Mouse (Mus musculus) megakaryocyte progenitor cell, adult 5-6 weeks (primary cell): ENCODE data around the gene Cks1b. TPM values are rescaled to one million over a fixed set of nuclear protein-coding genes. Genes with fewer than 3 reads are reported as not detected.
"Not testable (repeated sequence)": the region's sequence is repeated elsewhere in the genome, so short reads cannot be mapped to it uniquely, and the experiment has no call there.

ENCODE experiments used
- ATAC-seq: replicated peaks from 2 replicates; pipeline ENCODE4 v1.8.0; 2016; ENCODE audit warnings: mild to moderate bottlenecking, moderate TSS enrichment, inconsistent platforms; ENCODE audit not compliant: poor library complexity
- total RNA-seq, 2 experiments: library from RNA; stranded (forward) in 1 of 2; stranded (reverse) in 1 of 2; fragments of 157-497, 149-512 nt in 1 of 2; fragments of 200-1000 nt in 1 of 2; gene quantifications; 2 replicates each; pipeline versions ENCODE4 v1.2.3 to v1.2.4; 2015 to 2017

Cks1b gene
- total RNA-seq, 2 experiments from 2014 or later = 192 to 268 TPM

GRCm38 (mm10) chr3:89429021-89429420 lies 10.8 kb upstream of the Cks1b start:
- ATAC-seq = not testable (repeated sequence)

DNA sequence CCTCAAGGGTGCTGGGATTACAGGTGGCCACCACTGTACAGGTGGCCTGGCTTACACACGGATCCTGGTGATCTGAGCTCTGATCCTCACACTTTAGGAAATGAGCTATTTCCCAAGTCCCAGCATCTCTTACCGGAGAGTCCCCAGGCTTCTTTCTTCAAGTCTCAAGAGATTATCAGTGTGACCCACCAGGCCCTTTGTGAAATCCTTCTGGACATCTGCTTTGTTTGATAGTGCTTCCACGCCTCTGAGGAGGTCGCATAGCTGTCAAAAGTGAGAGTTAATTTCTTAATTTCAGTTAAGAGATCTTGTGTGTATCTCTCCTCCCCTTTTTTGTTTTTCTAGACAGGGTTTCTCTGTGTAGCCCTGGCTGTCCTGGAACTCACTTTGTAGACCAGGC lies 7.7 kb upstream of the Cks1b start:
- peak; percentile 33 for ATAC-seq

DNA sequence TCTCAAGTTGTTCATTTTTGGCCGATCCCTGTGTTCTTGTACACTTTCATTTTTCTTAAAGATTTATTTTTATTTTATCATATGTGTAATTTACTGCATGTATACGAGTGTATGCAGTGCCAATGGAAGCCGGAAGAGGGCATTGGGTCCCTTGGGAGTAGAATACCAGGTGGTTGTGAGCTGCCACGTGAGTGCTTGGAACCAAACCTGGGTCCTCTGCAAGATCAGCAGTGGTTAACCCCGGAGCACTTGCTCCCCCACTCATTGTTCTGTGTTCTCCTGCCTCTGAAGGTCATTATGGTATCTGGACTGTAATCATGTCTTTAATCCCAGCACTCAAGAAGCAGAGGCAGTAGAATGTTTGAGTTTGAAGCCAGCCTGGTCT lies 7.0 kb upstream of the Cks1b start:
- no peak for ATAC-seq

DNA sequence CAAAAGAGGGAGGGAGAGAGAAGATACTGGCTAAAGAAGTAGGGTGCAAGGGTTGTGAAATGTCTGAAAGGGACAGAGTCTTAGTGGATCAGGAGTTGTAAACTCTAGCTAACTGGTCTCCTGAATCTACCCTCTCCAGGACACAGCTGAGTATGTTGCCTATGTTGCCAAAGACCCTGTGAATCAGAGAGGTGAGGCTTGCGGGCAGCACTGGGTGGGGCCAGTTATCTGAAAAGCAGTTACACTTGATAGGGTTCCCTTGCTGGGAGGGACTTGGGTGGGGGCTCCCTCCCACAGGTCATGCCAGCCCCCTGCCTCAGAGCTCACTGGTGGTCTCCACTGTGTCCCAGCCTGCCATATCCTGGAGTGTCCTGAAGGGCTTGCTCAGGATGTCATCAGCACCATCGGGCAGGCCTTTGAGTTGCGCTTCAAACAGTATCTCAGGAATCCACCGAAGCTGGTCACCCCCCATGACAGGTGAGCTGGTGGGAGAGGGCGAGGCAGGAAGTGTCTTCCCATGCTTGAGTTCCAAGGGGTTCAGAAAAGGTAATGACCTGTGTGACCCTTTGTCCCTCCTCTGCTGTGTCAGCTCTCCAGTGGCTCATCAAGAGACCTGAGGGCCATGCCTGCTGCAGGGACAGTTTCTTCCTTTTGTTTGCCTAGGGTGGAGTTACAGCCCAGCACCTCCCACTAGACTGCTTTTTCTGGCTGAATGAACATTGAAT lies 6.4 kb upstream of the Cks1b start:
- ATAC-seq = no peak

DNA sequence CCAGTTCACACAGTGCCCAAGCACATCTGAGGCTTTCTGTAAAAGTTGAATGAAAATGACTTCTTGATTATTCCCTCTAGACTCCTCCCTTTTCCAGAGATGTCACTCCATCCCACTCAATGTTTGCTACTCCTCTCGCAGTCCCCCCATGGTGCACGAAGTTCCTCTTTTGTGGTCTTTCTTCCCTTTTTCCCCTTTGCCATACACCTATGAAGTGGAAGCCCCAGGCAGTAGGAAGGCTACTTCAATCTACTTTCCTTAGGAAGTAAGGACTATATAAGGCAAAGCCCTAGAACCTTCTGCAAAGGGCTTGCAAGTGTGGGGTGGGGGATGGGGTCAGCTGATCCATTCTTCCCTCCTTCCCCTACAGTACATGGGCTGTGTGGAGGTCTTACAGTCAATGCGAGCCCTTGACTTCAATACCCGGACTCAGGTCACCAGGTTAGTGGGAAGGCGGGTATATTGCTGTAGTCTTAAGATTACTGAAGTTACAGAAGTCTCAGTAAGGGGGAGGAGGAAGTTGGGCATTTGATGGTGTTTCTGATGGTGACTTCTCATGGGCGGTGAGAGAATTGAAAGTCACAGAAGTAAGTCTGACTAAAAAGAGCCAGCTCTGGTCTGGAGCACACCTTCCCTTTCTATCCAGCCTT lies 4.5 kb upstream of the Cks1b start:
- no peak for ATAC-seq

GRCm38 (mm10) chr3:89421810-89422473 lies 3.8 kb upstream of the Cks1b start:
- no peak for ATAC-seq

DNA sequence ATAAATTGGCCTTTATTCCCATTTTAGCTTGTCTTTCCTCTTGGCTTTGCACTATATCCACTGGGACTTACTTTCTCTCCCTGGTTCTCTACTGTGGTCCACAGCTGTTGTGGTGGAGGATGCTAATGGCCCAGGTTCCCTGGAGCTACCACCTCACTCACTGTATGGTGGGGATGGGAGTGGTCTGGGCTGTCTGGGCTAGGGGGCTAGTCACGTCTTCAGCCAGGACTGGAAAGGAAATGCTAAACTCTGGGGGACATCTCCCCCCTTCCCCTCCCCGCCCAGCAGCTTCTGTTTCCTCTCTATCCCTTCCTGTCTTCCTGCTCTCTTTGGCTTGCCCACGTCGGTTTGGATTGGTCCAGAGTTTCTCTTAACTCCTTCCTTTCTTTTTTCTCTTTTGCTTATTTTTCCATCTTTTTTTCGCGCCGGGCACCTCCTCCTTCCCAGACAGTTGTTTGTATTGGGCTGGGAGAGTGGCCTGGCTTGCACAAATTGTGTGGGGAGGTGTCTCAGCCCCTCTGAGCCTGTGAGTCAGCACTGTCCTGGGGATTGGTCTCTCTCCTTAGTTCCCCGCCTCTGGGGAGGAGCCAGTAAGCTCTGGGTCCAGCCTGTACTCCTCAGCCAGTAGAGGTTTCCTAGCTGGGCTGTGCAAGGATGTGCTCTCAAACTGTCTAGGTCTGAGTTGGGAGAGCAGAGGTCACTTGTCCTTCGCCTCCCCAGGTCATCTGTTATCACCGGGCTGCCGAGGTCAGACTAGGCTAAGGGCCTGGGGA lies 3.0 kb upstream of the Cks1b start:
- ATAC-seq = peak; percentile 45

DNA sequence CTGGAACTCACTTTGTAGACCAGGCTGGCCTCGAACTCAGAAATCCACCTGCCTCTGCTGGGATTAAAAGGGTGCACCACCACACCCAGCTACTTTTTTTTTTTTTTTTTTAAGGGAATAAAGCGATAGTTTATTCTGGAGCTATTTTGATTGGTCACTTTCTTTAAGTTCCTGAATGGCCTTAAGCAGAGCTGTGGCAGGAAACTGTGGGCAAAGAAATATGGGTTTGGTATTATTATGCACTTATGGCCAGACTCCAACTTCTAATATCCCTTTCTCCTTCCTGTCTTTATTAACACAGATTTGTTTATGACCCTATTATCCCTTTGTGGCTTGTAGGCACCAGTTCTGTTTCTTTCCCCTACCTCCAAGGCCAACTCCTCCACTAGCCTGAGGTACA lies 2.2 kb upstream of the Cks1b start:
- ATAC-seq = no peak

- ATAC-seq = no peak
Measured at GRCm38 (mm10) chr3:89419981-89420380, 1.8 kb upstream of the Cks1b start.

GRCm38 (mm10) chr3:89419571-89419970 lies 1.4 kb upstream of the Cks1b start:
- no peak for ATAC-seq

- no peak for ATAC-seq
Measured at GRCm38 (mm10) chr3:89418861-89419250, 673 bp upstream of the Cks1b start.

- peak; percentile 15; the same call in 1 of the 2 replicates for ATAC-seq
Measured at GRCm38 (mm10) chr3:89417840-89418169, 378 bp downstream of the Cks1b start.

DNA sequence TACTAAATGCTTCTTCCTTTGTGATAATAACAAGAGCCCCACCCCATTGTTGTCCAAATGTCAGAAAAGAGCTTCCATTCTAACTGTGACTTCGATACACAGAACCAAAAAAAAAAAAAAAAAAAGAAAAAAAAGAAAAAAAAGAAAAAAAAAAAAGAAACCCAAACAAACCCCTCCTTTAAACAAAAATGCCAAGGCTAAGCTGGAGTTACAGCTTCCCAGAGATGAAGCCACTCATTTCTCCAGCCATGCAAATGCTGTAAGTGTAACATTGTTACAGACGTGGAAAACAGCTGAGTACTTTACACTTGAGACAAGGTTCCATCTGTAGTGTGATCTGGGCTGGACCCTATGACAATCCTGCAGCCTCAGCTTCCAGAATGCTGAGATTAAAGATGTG lies 1.1 kb downstream of the Cks1b start:
- no peak for ATAC-seq

GRCm38 (mm10) chr3:89416158-89416557 lies 2.0 kb downstream of the Cks1b start:
- ATAC-seq = no peak

DNA sequence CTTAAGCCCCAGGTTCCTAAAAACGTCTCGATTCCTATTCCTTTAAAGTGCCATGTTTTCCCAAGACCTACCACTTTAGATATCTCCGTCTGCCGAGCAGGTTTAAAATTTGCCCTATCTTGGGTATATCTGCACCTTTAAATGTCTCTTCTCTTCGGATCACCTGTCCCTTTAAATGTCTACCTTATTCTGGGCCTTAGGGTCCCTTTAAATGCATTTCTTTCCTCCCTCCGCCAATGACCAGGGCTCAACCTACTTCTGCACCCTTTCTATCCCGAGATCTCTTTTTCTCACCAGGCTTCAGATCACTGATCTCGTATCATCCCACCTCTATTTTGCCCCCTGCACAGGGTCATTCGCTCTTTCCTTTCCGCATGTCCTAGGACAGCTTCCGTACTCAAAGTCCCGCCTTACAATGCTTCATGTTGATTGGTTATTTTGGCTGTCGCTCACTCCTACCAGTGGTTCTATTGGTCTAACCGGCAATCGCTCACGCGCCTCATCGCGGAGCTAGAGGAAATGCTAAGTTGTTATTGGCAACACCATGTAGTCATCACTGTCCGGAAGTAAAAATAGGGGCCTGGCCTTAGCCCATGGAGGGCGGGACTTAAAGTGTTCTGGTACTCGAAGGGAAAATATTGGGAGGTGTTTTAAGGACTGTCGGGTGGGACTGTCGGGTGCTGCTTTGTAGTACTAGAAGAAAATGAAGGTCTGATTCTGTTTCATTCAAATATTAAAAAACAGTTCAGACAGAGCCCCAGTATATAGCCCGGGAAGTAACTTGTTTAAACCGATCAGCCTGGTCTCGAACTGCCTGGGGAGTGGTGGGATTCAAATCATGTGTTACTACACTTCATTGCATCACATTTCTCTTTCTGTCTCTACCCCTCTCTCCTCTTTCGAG lies 6.4 kb downstream of the Cks1b start, which contains the start of gene Flad1:
Gene Flad1 (minus strand): TSS at position 381 of the 904 bp plus-strand sequence.
- peak; percentile 100 for ATAC-seq

DNA sequence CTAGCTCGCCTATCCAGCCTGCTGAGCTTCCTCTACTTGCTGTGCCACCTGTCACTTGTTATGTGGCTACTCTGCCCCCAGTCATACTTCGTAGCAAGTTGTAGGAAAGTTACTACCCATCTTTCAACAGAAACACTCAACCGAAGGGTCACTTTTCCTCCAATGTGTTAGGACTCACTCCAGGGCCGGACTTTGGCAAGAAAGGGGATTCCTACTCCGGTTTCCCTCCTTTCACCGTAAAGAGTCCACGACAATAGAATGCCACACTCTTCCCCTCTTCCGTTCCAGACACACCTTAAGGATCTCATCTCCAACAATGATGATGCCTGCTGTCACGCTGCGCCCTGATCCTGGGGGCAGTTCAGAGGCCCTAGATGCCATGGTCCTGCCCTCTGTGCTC lies 7.3 kb downstream of the Cks1b start:
- ATAC-seq = no peak

GRCm38 (mm10) chr3:89409701-89410100 lies 8.5 kb downstream of the Cks1b start:
- ATAC-seq = no peak

DNA sequence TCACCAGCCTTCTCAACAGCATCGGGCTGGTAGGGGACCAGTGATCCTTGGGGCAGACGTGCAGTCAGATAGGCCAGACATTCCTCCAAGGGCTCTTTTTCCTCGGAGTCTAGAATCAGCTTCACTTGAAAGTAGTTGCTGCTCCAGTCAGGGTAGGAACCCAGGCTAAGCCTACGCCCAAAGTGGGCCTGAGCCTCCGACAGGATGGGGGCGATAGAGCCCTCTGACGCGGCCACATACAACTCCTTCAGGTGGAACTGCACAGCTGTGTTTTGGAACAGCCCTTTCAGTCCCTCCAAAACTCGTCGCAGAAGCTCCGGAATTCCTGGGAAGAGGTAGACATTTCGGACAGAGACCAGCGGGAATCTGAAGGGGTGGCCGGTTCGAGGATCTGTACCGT lies 9.7 kb downstream of the Cks1b start:
- ATAC-seq = no peak

- no peak for ATAC-seq
Measured at GRCm38 (mm10) chr3:89406887-89407286, 11.3 kb downstream of the Cks1b start.

- ATAC-seq = no peak
Measured at GRCm38 (mm10) chr3:89402693-89403092, 15.5 kb downstream of the Cks1b start, which contains the start of gene Lenep. Gene Lenep (minus strand): TSS chr3:89402793.
